Mouse (Mus musculus): ENCODE results near the gene Zfp428. TPM values are rescaled to one million over a fixed set of nuclear protein-coding genes. Genes with fewer than 3 reads are reported as not detected.
"Not testable (repeated sequence)": the region's sequence is repeated elsewhere in the genome, so short reads cannot be mapped to it uniquely, and the experiment has no call there.

Zfp428 gene
- polyA plus RNA-seq, 1 experiment from 2014 or later: 83.8 TPM

DNA sequence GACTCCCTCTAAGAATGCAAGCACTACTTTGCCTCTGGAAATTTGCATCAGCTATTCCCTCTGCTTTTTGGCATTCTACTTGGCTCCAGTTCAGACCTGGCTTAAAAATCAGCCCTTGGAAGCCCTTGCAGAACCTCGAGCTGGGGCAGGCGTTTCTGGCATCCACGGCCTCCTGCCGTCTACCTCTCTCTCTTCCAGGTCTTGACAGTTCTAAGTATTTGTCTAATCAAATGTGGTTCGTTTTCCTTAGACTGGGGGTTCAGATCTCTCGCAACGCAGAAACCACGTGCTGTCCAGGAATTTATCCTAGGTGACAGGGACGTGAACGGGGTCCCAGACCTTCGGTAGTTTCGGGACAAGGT lies 349 bp upstream of the Zfp428 start:
- no peaks in the 10 kb centered on the region for H3K27me3 ChIP-seq (ENCODE audit: control insufficient read depth, insufficient read depth, low read length)
- peaks cover 5% of the 10 kb centered on the region; the same call in 1 of the 2 replicates for H3K36me3 ChIP-seq (ENCODE audit: control insufficient read depth, insufficient read depth, low read length)
- peak overlapping the region; percentile 97 for H3K9ac ChIP-seq (ENCODE audit: low read length)
- ATAC-seq (ENCODE audit: low FRiP score) (peak; percentile 5), DNase-seq (ENCODE audit: low spot score, missing footprints) (no peak)
- H3K4me2 ChIP-seq: peak overlapping the region; percentile 81
- peak overlapping the region; percentile 50 for H3K4me3 ChIP-seq (ENCODE audit: low read depth, low read length)
- WGBS: 0% methylated on average over 12 of the region's 12 CpGs
- H3K27ac ChIP-seq (ENCODE audit: low read depth, low read length): peak overlapping the region; percentile 100
- H3K9me3 ChIP-seq (ENCODE audit: control insufficient read depth, low read length): no peaks in the 10 kb centered on the region
- peaks cover 37% of the 10 kb centered on the region for H3K4me1 ChIP-seq (ENCODE audit: control insufficient read depth, insufficient read depth, low read length)

DNA sequence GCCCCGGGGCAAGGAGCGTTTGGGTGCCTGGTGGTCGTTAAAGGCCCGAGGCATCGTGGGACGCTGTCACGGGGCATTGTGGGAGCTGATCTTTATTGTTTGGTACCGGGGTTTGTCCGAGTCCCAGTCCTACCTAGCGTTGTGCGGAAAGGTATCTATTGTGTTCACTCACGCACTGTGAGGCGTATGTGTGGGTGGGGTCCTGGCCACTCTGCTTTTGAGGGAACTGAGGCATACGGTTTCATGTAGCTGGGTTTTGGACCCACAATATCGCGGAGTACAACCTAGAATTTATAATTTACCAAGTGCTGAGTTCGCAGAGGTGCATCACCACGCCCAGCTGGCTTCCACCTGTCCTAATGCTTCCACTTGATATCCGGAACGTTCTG lies 914 bp downstream of the Zfp428 start:
- ATAC-seq (ENCODE audit: low FRiP score) (peak; percentile 20; the same call in 1 of the 2 replicates), DNase-seq (ENCODE audit: low spot score, missing footprints) (peak; percentile 93)
- Histone ChIP-seq H3K4me2 (peak overlapping the region; percentile 81), H3K4me1 (ENCODE audit: control insufficient read depth, insufficient read depth, low read length) (peaks cover 37% of the 10 kb centered on the region), H3K4me3 (ENCODE audit: low read depth, low read length) (peak overlapping the region; percentile 50), H3K27me3 (ENCODE audit: control insufficient read depth, insufficient read depth, low read length) (no peaks in the 10 kb centered on the region), H3K9ac (ENCODE audit: low read length) (peak overlapping the region; percentile 97), H3K27ac (ENCODE audit: low read depth, low read length) (peak overlapping the region; percentile 100), H3K9me3 (ENCODE audit: control insufficient read depth, low read length) (no peaks in the 10 kb centered on the region), H3K36me3 (ENCODE audit: control insufficient read depth, insufficient read depth, low read length) (0 out of 2 replicates have a peak, but pooled peaks cover 5% of the 10 kb centered on the region)
- 2% methylated on average over 20 of the region's 20 CpGs for WGBS

DNA sequence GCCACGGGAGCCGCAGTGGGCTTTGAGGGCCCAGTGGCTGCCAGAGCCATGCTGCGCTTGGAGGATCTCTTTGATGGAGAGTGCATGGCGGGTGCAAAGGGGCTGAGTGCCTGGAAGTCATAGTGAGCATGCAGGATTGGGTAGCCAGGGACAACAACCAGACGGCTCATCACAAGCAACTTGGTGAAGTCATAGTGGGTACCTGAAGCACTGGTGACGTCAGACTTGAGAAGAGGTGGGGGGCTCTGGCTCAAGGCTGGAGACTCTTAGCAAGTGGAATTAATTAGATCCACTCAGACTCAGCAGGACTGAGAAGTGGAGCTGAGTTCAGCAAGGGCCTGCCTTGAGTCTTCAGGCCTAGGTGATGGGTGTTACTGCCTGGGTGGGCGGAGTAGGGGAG lies 5.5 kb downstream of the Zfp428 start, which contains the start of gene AC161166.1:
AC161166.1 (minus strand) TSS at position 101 of the 400 bp plus-strand sequence.
- H3K27ac ChIP-seq (ENCODE audit: low read depth, low read length): no peak within 1 kb of the TSS
- no peak within 1 kb of the TSS for H3K4me3 ChIP-seq (ENCODE audit: low read depth, low read length)
- 95% methylated on average over 7 of the region's 7 CpGs for WGBS
- H3K9ac ChIP-seq (ENCODE audit: low read length): no peak within 1 kb of the TSS
- no peaks in the 10 kb centered on the region for H3K9me3 ChIP-seq (ENCODE audit: control insufficient read depth, low read length)
- ATAC-seq (ENCODE audit: low FRiP score): no peak
- H3K4me1 ChIP-seq (ENCODE audit: control insufficient read depth, insufficient read depth, low read length): peaks cover 6% of the 10 kb centered on the region
- peaks cover 10% of the 10 kb centered on the region for H3K36me3 ChIP-seq (ENCODE audit: control insufficient read depth, insufficient read depth, low read length)
- no peaks in the 10 kb centered on the region for H3K27me3 ChIP-seq (ENCODE audit: control insufficient read depth, insufficient read depth, low read length)
- no peak within 1 kb of the TSS for H3K4me2 ChIP-seq
- DNase-seq (ENCODE audit: low spot score, missing footprints): no peak

DNA sequence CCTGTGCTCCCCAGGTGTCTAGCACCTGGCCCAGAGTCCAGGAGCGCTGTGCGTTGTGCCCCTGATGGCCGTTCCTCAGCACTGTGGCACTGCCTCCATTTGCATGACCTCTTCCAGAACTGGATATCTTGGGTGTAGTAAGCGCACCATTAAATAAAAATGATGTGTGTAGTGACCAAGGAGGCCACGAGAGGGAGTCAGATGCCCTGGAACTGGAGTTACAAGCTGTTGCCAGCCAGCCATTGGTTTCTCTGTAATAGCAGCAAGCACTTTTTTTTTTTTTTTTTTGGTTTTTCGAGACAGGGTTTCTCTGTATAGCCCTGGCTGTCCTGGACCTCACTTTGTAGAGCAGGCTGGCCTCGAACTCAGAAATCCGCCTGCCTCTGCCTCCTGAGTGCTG lies 9.5 kb downstream of the Zfp428 start:
- not testable (repeated sequence) for DNase-seq (ENCODE audit: low spot score, missing footprints); H3K4me3 ChIP-seq (ENCODE audit: low read depth, low read length); H3K9me3 ChIP-seq (ENCODE audit: control insufficient read depth, low read length); H3K4me2 ChIP-seq; H3K27ac ChIP-seq (ENCODE audit: low read depth, low read length); H3K4me1 ChIP-seq (ENCODE audit: control insufficient read depth, insufficient read depth, low read length); H3K36me3 ChIP-seq (ENCODE audit: control insufficient read depth, insufficient read depth, low read length); H3K27me3 ChIP-seq (ENCODE audit: control insufficient read depth, insufficient read depth, low read length); H3K9ac ChIP-seq (ENCODE audit: low read length)
- 62% methylated on average over 8 of the region's 8 CpGs for WGBS
- peak; percentile 25; the same call in 1 of the 2 replicates for ATAC-seq (ENCODE audit: low FRiP score)

DNA sequence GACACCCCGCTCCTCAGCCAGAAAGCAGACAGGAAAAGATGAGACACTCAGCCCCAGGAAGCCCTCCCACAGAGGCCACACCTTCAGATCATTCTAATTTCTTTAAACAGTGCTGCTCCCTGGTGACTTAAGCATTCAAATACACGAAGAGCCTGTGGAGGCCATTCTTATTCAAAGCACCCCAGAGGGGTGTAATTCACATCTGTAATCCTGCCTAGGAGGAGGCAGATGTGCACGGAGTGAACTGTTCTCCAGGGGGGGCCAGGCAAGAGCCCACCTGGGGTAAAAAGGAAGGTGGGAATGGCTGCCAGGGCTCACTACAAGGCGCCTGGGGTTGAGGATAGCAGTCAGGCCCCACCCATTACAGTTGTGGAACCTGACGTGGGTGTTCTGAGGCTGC lies 10.3 kb downstream of the Zfp428 start:
- H3K27me3 ChIP-seq (ENCODE audit: control insufficient read depth, insufficient read depth, low read length): no peaks in the 10 kb centered on the region
- H3K4me3 ChIP-seq (ENCODE audit: low read depth, low read length): no peak overlapping the region
- no peak overlapping the region for H3K4me2 ChIP-seq
- DNase-seq (ENCODE audit: low spot score, missing footprints) (no peak), ATAC-seq (ENCODE audit: low FRiP score) (no peak)
- no peaks in the 10 kb centered on the region for H3K9me3 ChIP-seq (ENCODE audit: control insufficient read depth, low read length)
- 31% methylated on average over 5 of the region's 5 CpGs for WGBS
- H3K4me1 ChIP-seq (ENCODE audit: control insufficient read depth, insufficient read depth, low read length): no peaks in the 10 kb centered on the region
- no peak overlapping the region for H3K9ac ChIP-seq (ENCODE audit: low read length)
- H3K36me3 ChIP-seq (ENCODE audit: control insufficient read depth, insufficient read depth, low read length): peaks cover 5% of the 10 kb centered on the region
- no peak overlapping the region for H3K27ac ChIP-seq (ENCODE audit: low read depth, low read length)

DNA sequence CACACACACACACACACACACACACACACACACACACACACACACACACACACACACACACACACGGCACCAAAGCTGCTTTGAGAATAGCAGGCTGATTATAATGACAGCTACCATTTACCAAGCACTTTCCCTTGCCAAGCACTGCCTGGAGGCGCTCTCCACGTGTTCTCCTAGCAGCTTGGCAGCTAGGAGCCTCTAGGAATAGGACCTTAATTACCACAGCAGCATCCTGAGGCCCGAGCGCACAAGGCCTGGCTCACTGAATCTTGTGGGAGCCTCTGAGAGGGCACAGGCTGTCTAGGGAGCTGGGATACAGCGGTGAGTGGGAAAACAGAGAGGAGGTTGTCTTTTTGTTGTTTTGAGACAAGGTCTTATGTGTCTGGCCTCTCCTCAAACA lies 10.8 kb downstream of the Zfp428 start:
- Histone ChIP-seq H3K36me3 (ENCODE audit: control insufficient read depth, insufficient read depth, low read length) (peaks cover 5% of the 10 kb centered on the region), H3K27ac (ENCODE audit: low read depth, low read length) (no peak overlapping the region), H3K9me3 (ENCODE audit: control insufficient read depth, low read length) (no peaks in the 10 kb centered on the region), H3K27me3 (ENCODE audit: control insufficient read depth, insufficient read depth, low read length) (no peaks in the 10 kb centered on the region), H3K9ac (ENCODE audit: low read length) (no peak overlapping the region), H3K4me1 (ENCODE audit: control insufficient read depth, insufficient read depth, low read length) (no peaks in the 10 kb centered on the region), H3K4me2 (no peak overlapping the region), H3K4me3 (ENCODE audit: low read depth, low read length) (no peak overlapping the region)
- DNase-seq (ENCODE audit: low spot score, missing footprints): no peak
- no peak for ATAC-seq (ENCODE audit: low FRiP score)
- 55% methylated on average over 6 of the region's 6 CpGs for WGBS

DNA sequence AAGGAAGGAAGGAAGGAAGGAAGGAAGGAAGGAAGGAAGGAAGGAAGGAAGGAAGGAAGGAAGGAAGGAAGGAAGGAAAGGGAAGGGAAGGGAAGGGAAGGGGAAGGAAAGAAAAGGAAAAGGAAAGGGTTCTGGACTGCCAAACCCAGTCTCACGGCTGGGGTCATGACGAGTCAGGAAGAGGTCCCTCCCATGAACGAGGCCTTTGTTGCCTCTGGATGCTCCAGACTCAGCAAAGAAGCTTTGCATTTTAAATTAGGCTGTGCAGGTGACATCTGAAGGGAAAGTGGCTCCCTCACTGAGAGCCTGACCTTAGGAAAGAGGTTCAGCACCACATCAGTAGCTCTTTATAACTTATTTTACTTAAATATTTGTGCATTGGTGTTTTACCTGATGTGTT lies 12.3 kb downstream of the Zfp428 start:
- Histone ChIP-seq H3K36me3 (ENCODE audit: control insufficient read depth, insufficient read depth, low read length) (peaks cover 5% of the 10 kb centered on the region), H3K9ac (ENCODE audit: low read length) (no peak overlapping the region), H3K4me1 (ENCODE audit: control insufficient read depth, insufficient read depth, low read length) (no peaks in the 10 kb centered on the region), H3K27me3 (ENCODE audit: control insufficient read depth, insufficient read depth, low read length) (no peaks in the 10 kb centered on the region), H3K27ac (ENCODE audit: low read depth, low read length) (no peak overlapping the region), H3K9me3 (ENCODE audit: control insufficient read depth, low read length) (no peaks in the 10 kb centered on the region), H3K4me3 (ENCODE audit: low read depth, low read length) (no peak overlapping the region), H3K4me2 (no peak overlapping the region)
- ATAC-seq (ENCODE audit: low FRiP score) (no peak), DNase-seq (ENCODE audit: low spot score, missing footprints) (no peak)
- 14% methylated on average over 3 of the region's 3 CpGs for WGBS

DNA sequence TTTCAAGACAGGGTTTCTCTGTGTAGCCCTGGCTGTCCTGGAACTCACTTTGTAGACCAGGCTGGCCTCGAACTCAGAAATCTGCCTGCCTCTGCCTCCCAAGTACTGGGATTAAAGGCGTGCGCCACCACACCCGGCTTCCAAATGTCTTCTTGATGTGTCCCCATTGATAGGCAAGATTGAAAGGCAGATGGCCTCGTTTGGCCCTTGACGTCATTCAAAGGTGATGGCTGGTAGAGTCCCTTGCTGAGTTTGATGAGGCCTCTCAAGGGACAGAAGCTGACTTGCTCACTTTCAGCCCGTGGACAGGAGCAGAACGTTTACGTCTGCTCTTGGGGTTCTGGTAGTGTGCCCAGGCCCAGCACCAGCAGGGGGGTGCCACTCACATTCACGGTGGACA lies 13.2 kb downstream of the Zfp428 start:
- 91% methylated on average over 9 of the region's 10 CpGs for WGBS
- H3K9ac ChIP-seq (ENCODE audit: low read length); H3K4me2 ChIP-seq; H3K4me1 ChIP-seq (ENCODE audit: control insufficient read depth, insufficient read depth, low read length); H3K27me3 ChIP-seq (ENCODE audit: control insufficient read depth, insufficient read depth, low read length); ATAC-seq (ENCODE audit: low FRiP score); H3K27ac ChIP-seq (ENCODE audit: low read depth, low read length); H3K4me3 ChIP-seq (ENCODE audit: low read depth, low read length); H3K36me3 ChIP-seq (ENCODE audit: control insufficient read depth, insufficient read depth, low read length); DNase-seq (ENCODE audit: low spot score, missing footprints); H3K9me3 ChIP-seq (ENCODE audit: control insufficient read depth, low read length): not testable (repeated sequence)

DNA sequence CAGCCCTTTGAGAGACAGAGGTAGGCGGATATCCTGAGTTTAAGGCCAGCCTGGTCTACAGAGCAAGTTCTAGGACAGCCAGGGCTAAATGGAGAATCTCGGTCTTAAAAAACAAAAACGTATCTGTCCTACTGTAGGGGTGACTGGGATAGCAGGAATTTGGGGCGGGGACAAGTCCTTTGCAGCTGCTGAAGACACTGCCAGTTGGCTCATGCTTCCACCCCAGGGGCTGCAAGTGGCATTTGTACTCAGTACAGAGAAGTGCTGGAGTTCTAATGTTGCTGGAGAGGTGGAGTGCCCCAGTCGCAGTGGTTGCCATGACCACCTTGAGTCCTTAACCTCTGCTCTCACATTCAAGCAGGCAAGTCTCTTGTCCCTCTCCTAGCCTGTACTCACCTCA lies 16.0 kb downstream of the Zfp428 start:
- Histone ChIP-seq H3K4me2 (no peak overlapping the region), H3K27me3 (ENCODE audit: control insufficient read depth, insufficient read depth, low read length) (no peaks in the 10 kb centered on the region), H3K9me3 (ENCODE audit: control insufficient read depth, low read length) (no peaks in the 10 kb centered on the region), H3K9ac (ENCODE audit: low read length) (no peak overlapping the region), H3K36me3 (ENCODE audit: control insufficient read depth, insufficient read depth, low read length) (no peaks in the 10 kb centered on the region; the same call in 1 of the 2 replicates), H3K4me1 (ENCODE audit: control insufficient read depth, insufficient read depth, low read length) (no peaks in the 10 kb centered on the region), H3K27ac (ENCODE audit: low read depth, low read length) (no peak overlapping the region), H3K4me3 (ENCODE audit: low read depth, low read length) (no peak overlapping the region)
- DNase-seq (ENCODE audit: low spot score, missing footprints) (no peak), ATAC-seq (ENCODE audit: low FRiP score) (no peak)
- 63% methylated on average over 5 of the region's 5 CpGs for WGBS

DNA sequence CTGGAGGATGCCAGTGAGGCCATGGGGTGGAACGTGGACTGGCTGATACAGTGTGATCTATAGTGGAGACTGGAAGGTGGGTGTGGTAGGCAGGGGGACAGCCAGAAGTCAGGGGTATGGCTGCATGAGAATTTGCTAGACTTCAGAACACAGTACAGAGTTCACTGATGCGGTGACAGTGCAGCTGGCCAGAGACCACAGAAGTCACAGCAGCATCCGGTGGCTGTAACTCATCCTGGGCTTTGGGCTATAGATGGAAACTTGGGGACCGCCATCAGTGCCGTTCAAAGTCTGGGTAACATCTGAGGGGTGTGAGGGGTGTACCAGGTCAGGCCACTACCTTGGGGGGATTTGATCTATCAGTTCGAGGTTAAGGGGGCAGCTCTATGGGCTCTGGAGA lies 16.9 kb downstream of the Zfp428 start:
- Histone ChIP-seq H3K9me3 (ENCODE audit: control insufficient read depth, low read length) (no peaks in the 10 kb centered on the region), H3K9ac (ENCODE audit: low read length) (no peak overlapping the region), H3K4me2 (no peak overlapping the region), H3K4me3 (ENCODE audit: low read depth, low read length) (no peak overlapping the region), H3K27me3 (ENCODE audit: control insufficient read depth, insufficient read depth, low read length) (no peaks in the 10 kb centered on the region), H3K4me1 (ENCODE audit: control insufficient read depth, insufficient read depth, low read length) (no peaks in the 10 kb centered on the region), H3K27ac (ENCODE audit: low read depth, low read length) (no peak overlapping the region), H3K36me3 (ENCODE audit: control insufficient read depth, insufficient read depth, low read length) (no peaks in the 10 kb centered on the region)
- DNase-seq (ENCODE audit: low spot score, missing footprints) (no peak), ATAC-seq (ENCODE audit: low FRiP score) (no peak)
- 89% methylated on average over 6 of the region's 6 CpGs for WGBS
